Comparison of ENCODE assay signal across 8 mouse cellular contexts in the genomic region with DNA sequence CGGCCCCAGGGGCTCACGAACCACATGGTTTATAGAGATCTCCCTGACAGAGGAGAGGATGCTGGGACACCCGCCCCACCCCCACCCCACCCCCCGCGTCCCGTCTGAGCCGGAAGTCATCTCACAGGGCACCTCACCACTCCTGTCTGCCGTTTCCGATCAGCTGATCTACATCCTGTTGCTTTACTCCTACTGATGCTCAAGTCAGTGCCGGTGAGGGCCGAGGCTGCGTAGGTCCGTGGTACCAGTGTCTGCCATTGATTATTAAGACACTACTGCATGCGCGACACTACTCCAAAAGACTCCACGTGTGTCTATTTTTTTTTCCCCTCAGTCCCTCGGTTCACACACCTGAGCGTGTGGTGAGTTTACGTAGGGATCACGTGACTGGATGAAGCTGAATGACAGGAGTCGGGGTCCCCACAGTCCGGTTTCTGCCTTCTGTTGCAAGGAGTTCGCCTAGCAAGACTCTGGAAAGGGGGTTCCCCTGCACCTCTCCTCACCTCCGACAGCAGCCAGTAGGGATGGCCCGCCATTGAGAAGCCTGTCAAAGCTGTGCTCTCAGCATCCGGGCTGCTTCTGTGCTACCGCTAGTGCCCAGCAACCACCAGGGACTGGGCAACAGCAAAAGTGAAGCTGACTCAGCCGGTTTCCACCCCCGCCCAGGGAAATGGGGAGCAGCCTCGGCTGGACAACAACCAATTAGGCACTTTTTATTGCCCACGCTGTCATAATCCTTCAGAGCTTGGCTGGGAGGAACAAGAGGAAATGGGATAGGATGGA. TPM values are rescaled to one million over a fixed set of nuclear protein-coding genes. Genes with fewer than 3 reads are reported as not detected.
DNase-seq lines count a peak whose midpoint lies in the region; ATAC-seq and TF ChIP-seq lines count a peak whose summit lies in the region.

No protein-coding gene starts in this region.

- TF ChIP-seq CTCF in left cerebral cortex, adult 2 months (IDR thresholded peaks at IDR 0.05) = no peak; the same call in 1 of the 2 replicates

- H3K9me3 ChIP-seq in liver, embryonic 16.5 days (replicated peaks; ENCODE audit: control insufficient read depth, low read length) = no peaks in the 10 kb centered on the region

- ATAC-seq in granulocyte monocyte progenitor cell, adult 5-6 weeks (replicated peaks; ENCODE audit: poor library complexity, severe bottlenecking) = peak; percentile 60
- ATAC-seq in liver, embryonic 16.5 days (ENCODE audit: low read depth) = peak; percentile 28; the same call in 1 of the 2 replicates

- H3K4me1 ChIP-seq in liver, embryonic 16.5 days (ENCODE audit: control insufficient read depth, low read depth, low read length) = peaks cover 2% of the 10 kb centered on the region; the same call in 1 of the 2 replicates

- H3K36me3 ChIP-seq in liver, embryonic 16.5 days (ENCODE audit: control insufficient read depth, insufficient read depth) = no peaks in the 10 kb centered on the region

- H3K9ac ChIP-seq in liver, embryonic 16.5 days (ENCODE audit: low read depth, low read length) = no peak overlapping the region

- peak in 1 of 2 experiments; percentile 35 for DNase-seq in left cerebral cortex, adult 2 months (ENCODE audit: extremely low spot score in 1 of 2, low spot score in 2 of 2)
- no peak for DNase-seq in left cerebral cortex, postnatal 4 days
- DNase-seq in R1 (ENCODE audit: low read depth, low spot score) = peak; percentile 75
- DNase-seq in spleen, adult 18-20 months = peak; percentile 48 to 52
- no peak for DNase-seq in cerebellum, postnatal 4 days (ENCODE audit: low spot score in 2 of 2)
- no peak for DNase-seq in heart, adult 8-10 months (ENCODE audit: low spot score)

- H3K4me3 ChIP-seq in left cerebral cortex, adult 2 months = peak overlapping the region; percentile 28
- H3K4me3 ChIP-seq in liver, embryonic 16.5 days (ENCODE audit: low read depth, low read length) = no peak overlapping the region

- intact Hi-C loops in left cerebral cortex, adult 2 months (cut with DNase I) = no loop called here
- intact Hi-C loops in left cerebral cortex, postnatal 4 days (cut with DNase I) = no loop called here

- whole genome bisulfite sequencing in liver, embryonic 16.5 days (ENCODE audit: insufficient replicate concordance) = 5% methylated on average over 31 of the region's 31 CpGs

- 0 out of 2 replicates have a peak overlapping the region, but pooled peaks have one; percentile 2 for H3K4me2 ChIP-seq in liver, embryonic 16.5 days (ENCODE audit: low read depth, low read length)

- H3K27ac ChIP-seq in left cerebral cortex, adult 2 months = no peak overlapping the region
- no peak overlapping the region for H3K27ac ChIP-seq in liver, embryonic 16.5 days (ENCODE audit: low read length)

- peaks cover 27% of the 10 kb centered on the region for H3K27me3 ChIP-seq in liver, embryonic 16.5 days (ENCODE audit: control insufficient read depth, insufficient read depth, low read depth, low read length)

RNA-seq across cellular contexts. Expression of a gene that starts 5.3 kb away (rescaled TPM):
- 10 to 100 TPM; 12.6 to 15.2 TPM for total RNA-seq in left cerebral cortex, adult 2 months (2021)
- 10 to 100 TPM in 1 of 2 experiments, 1 to 10 TPM in 1; 9.5 to 11.5 TPM for total RNA-seq in left cerebral cortex, postnatal 4 days (2021)
- 19.8 and 22.3 TPM in 2 replicates for total RNA-seq in granulocyte monocyte progenitor cell, adult 5-6 weeks (2014; fragmentation: Nextera tagmentation)
- 2.2 and 2.8 TPM in 2 replicates for total RNA-seq in granulocyte monocyte progenitor cell, adult 5-6 weeks (2017)
- 15.8 and 18.6 TPM in 2 replicates for polyA plus RNA-seq in liver, embryonic 16.5 days (2015; fragmentation: Nextera tagmentation; extraction: Ambion mirVana)
- 10 to 100 TPM in 2 of 4 experiments, 1 to 10 TPM in 2; 7.8 to 13.7 (median 11.0) TPM for total RNA-seq in heart, adult 8-10 months (2022)

RNA-seq across cellular contexts. Expression of a gene that starts 25.1 kb away (rescaled TPM):
- total RNA-seq in left cerebral cortex, adult 2 months (2021) = 1 to 10 TPM in 1 of 2 experiments, under 1 TPM in 1; 0.91 to 1.8 TPM
- 1 to 10 TPM in 1 of 2 experiments, under 1 TPM in 1; 0.92 to 1.1 TPM for total RNA-seq in left cerebral cortex, postnatal 4 days (2021)
- 0.26 and 0.37 TPM in 2 replicates for total RNA-seq in granulocyte monocyte progenitor cell, adult 5-6 weeks (2014; fragmentation: Nextera tagmentation)
- not detected in 2 replicates for total RNA-seq in granulocyte monocyte progenitor cell, adult 5-6 weeks (2017)
- not detected in 2 replicates for polyA plus RNA-seq in liver, embryonic 16.5 days (2015; fragmentation: Nextera tagmentation; extraction: Ambion mirVana)
- total RNA-seq in heart, adult 8-10 months (2022) = under 1 TPM in 3 of 4 experiments, not detected in 1; 0.08 to 0.28 (median 0.23) TPM

RNA-seq across cellular contexts. Expression of a gene that starts 41.7 kb away (rescaled TPM):
- 1 to 10 TPM; 2.8 to 3.4 TPM for total RNA-seq in left cerebral cortex, adult 2 months (2021)
- 1 to 10 TPM; 5.5 to 7.3 TPM for total RNA-seq in left cerebral cortex, postnatal 4 days (2021)
- total RNA-seq in granulocyte monocyte progenitor cell, adult 5-6 weeks (2014; fragmentation: Nextera tagmentation) = 12.2 and 22.1 TPM in 2 replicates
- 22.0 and 30.0 TPM in 2 replicates for total RNA-seq in granulocyte monocyte progenitor cell, adult 5-6 weeks (2017)
- polyA plus RNA-seq in liver, embryonic 16.5 days (2015; fragmentation: Nextera tagmentation; extraction: Ambion mirVana) = 11.1 and 12.2 TPM in 2 replicates
- 10 to 100 TPM; 13.6 to 18.0 (median 15.4) TPM for total RNA-seq in heart, adult 8-10 months (2022)

RNA-seq across cellular contexts. Expression of a gene that starts 44.3 kb away (rescaled TPM):
- total RNA-seq in left cerebral cortex, adult 2 months (2021) = 10 to 100 TPM; 40.0 to 40.2 TPM
- 10 to 100 TPM; 11.7 to 15.1 TPM for total RNA-seq in left cerebral cortex, postnatal 4 days (2021)
- total RNA-seq in granulocyte monocyte progenitor cell, adult 5-6 weeks (2014; fragmentation: Nextera tagmentation) = 30.1 and 31.9 TPM in 2 replicates
- total RNA-seq in granulocyte monocyte progenitor cell, adult 5-6 weeks (2017) = 35.0 and 42.1 TPM in 2 replicates
- 688 and 719 TPM in 2 replicates for polyA plus RNA-seq in liver, embryonic 16.5 days (2015; fragmentation: Nextera tagmentation; extraction: Ambion mirVana)
- total RNA-seq in heart, adult 8-10 months (2022) = 10 to 100 TPM; 14.9 to 16.6 (median 16.1) TPM

RNA-seq across cellular contexts. Expression of a gene that starts 53.1 kb away (rescaled TPM):
- under 1 TPM; 0.51 to 0.52 TPM for total RNA-seq in left cerebral cortex, adult 2 months (2021)
- total RNA-seq in left cerebral cortex, postnatal 4 days (2021) = 1 to 10 TPM; 1.0 to 1.5 TPM
- not detected in 2 replicates for total RNA-seq in granulocyte monocyte progenitor cell, adult 5-6 weeks (2014; fragmentation: Nextera tagmentation)
- total RNA-seq in granulocyte monocyte progenitor cell, adult 5-6 weeks (2017) = 0.10 and 1.1 TPM in 2 replicates
- 0.40 and 0.41 TPM in 2 replicates for polyA plus RNA-seq in liver, embryonic 16.5 days (2015; fragmentation: Nextera tagmentation; extraction: Ambion mirVana)
- total RNA-seq in heart, adult 8-10 months (2022) = under 1 TPM in 2 of 4 experiments, not detected in 2; 0.26 to 0.33 TPM

Comparison
In these comparisons a context has a peak if more than half of its experiments do, and no peak if none do; other contexts are left out.
1. DNase-seq: peak in R1 (single experiment) and spleen, adult 18-20 months (2 of 2); none in left cerebral cortex, postnatal 4 days (single experiment), cerebellum, postnatal 4 days (0 of 2) and heart, adult 8-10 months (single experiment).